Mouse (Mus musculus): ENCODE data around the gene Nxnl2. TPM values are rescaled to one million over a fixed set of nuclear protein-coding genes. Genes with fewer than 3 reads are reported as not detected.

Gene Nxnl2
- polyA plus RNA-seq, 1 experiment from 2014 or later, result 0.15 TPM

DNA sequence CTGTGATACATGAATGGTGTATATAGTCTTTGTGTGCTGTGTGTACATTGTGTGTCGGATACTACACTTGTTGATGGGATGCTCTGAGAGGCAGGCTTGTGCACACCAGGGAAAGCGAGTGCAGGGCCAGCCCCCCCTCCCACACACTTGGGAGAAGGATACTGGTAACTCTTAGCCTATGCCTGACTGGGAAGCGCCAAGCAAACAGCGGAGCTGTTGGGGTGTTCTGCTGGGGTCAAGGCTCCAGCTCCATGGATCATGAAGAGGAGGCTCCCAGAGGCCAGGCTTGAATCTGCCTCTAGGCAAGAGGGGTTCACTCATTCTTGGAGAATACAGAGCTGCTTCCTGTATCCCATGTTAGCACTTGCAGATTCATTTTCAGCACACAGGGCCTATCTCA lies 50.1 kb downstream of the Nxnl2 start:
- no peak overlapping the region for H3K4me3 ChIP-seq (ENCODE audit: low read depth, low read length)
- no peaks in the 10 kb centered on the region for H3K9me3 ChIP-seq (ENCODE audit: low read length)
- H3K27ac ChIP-seq (ENCODE audit: low read depth), result no peak overlapping the region
- ATAC-seq (no peak), DNase-seq (no peak)
- 77% methylated on average over 4 of the region's 4 CpGs for WGBS (ENCODE audit: insufficient replicate concordance)
- TF ChIP-seq EP300 (IDR thresholded peaks at IDR 0.05; ENCODE audit: low read depth), result no peak
- no peaks in the 10 kb centered on the region for H3K36me3 ChIP-seq (replicated peaks; ENCODE audit: insufficient read depth, low read length)
- no peaks in the 10 kb centered on the region for H3K4me1 ChIP-seq (ENCODE audit: insufficient read depth)
- no peak overlapping the region for H3K9ac ChIP-seq (replicated peaks)
- no peak overlapping the region for H3K4me2 ChIP-seq (ENCODE audit: low read depth, low read length)
- no peaks in the 10 kb centered on the region for H3K27me3 ChIP-seq (ENCODE audit: insufficient read depth, low read length)

DNA sequence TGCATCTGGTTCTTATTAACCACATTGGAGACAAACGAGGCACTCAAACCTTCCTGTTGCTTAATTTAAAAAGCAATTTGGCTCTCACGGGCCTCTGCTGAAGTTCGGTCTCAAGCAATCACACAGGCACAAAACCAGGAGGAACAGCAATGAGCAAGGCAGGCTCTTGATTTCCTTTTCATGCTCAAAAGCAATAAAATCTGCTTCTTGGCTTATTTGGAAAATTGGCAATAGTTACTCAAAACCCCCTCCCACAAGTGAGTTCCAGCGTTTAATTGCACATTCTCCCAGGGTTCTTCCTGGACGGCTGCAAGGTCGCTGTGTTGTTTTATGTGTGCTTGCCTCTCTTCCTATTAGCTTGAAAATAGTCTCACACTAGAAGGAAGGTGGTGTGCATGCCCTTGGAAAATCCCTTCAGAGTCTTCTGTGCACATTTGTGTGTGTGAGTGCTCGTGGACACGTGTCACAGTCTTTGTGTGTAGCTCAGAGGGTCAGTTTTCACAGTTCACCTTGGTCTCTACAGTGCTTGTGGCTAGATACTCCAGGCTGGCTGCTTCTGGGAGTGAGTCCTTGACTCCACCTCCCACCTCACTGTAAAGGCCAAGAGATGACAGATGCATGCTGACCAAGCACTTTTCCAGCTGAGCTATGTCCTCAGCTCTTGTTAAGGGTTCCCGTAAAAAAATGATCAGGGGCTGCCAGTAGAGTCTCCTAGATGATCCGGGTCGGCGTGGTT lies 50.8 kb downstream of the Nxnl2 start:
- ATAC-seq, result no peak
- H3K4me1 ChIP-seq (ENCODE audit: insufficient read depth), result no peaks in the 10 kb centered on the region
- no peak overlapping the region for H3K4me3 ChIP-seq (ENCODE audit: low read depth, low read length)
- no peaks in the 10 kb centered on the region for H3K9me3 ChIP-seq (ENCODE audit: low read length)
- no peak overlapping the region for H3K4me2 ChIP-seq (ENCODE audit: low read depth, low read length)
- no peak overlapping the region for H3K27ac ChIP-seq (ENCODE audit: low read depth)
- no peak for TF ChIP-seq EP300 (IDR thresholded peaks at IDR 0.05; ENCODE audit: low read depth)
- TF ChIP-seq CTCF (IDR thresholded peaks at IDR 0.05; ENCODE audit: low read depth), result no peak
- no peak overlapping the region for H3K9ac ChIP-seq (replicated peaks)
- H3K36me3 ChIP-seq (replicated peaks; ENCODE audit: insufficient read depth, low read length), result no peaks in the 10 kb centered on the region
- no peak for DNase-seq
- no peaks in the 10 kb centered on the region for H3K27me3 ChIP-seq (ENCODE audit: insufficient read depth, low read length)
- 68% methylated on average over 12 of the region's 12 CpGs for WGBS (ENCODE audit: insufficient replicate concordance)

Small RNAs within 50 kb of the gene (microRNA-seq; reads per million reads assigned to microRNA genes)
- not detected for gene Gm44341

Other genes with a start within 250 kb of the Nxnl2 start
- 11.7 and 12.6 TPM in 2 replicates for gene Spin1, start 70.1 kb upstream of the Nxnl2 start, polyA plus RNA-seq (2015; fragmentation: Nextera tagmentation; extraction: Ambion mirVana)
- 1.3 and 1.4 TPM in 2 replicates for gene S1pr3, start 237.6 kb downstream of the Nxnl2 start, polyA plus RNA-seq (2015; fragmentation: Nextera tagmentation; extraction: Ambion mirVana)

Measured in liver, postnatal 0 days (tissue).